Mouse (Mus musculus) layer of hippocampus, postnatal 10 days (tissue): ENCODE results near the gene Mto1. TPM values are rescaled to one million over a fixed set of nuclear protein-coding genes. Genes with fewer than 3 reads are reported as not detected.
"Not testable (repeated sequence)": the region's sequence is repeated elsewhere in the genome, so short reads cannot be mapped to it uniquely, and the experiment has no call there.

Experiments used
- DNase-seq, 2 experiments: peaks; one replicate each; pipeline ENCODE4 v3.0.0; 2021; ENCODE audit warnings: low spot score in 2 of 2
- total RNA-seq, 2 experiments: library from RNA; stranded (reverse); gene quantifications; 2 replicates each; pipeline ENCODE4 v1.2.3; 2021

The Mto1 gene
- total RNA-seq, 2 experiments from 2014 or later: 20.4 to 22.9 TPM

- DNase-seq: no peak
Measured at GRCm38 (mm10) chr9:78475383-78475780, 27.4 kb downstream of the Mto1 start.

GRCm38 (mm10) chr9:78475873-78476272 lies 27.9 kb downstream of the Mto1 start:
- DNase-seq: no peak

DNA sequence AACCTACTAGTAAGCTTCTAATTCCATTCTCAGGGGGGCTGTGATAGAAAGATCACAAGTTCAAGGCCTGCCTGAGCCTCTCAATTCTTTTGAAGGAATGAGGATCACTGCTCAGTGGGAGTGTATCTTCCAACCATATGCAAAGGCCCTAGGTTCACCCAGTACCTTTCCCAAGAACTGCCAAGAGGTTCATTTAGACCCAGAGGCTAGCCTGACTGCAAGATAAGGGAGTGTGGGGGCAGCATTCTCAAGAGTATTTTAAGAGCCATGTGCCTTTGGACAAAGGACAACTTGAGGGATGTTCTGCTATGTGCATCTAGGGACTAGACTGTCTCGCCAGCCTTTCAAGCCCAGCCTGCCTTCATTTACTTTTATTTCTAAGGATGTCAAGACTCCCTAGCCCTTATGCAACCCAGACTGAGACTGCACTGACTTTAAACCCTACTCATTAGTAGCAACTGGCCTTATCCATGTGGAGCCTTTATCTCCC lies 28.6 kb downstream of the Mto1 start:
- DNase-seq: no peak

DNA sequence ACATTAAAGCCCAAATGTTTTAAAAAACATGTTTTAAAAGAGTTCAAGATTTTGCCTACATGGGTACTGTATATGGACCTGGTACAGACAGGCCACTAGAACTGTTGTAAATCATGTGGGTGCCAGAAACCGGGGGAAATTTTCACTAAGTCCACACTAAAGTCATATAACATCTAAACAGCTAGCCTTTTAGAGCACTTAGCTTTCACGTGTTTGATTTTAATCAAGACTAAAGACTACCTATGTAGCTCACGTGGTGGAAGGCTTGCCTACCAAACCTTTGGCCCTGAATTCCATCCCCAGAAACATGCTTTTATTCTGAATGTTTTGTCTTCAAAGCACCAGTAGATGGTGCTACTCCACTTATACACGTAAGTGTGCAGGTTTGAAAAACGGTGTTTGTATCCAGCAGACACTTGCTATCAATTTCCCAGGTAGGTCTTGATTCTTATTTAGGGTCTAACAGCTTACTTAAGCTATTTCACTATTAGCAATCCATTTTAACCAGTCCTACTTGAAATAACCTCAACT lies 29.1 kb downstream of the Mto1 start:
- no peak for DNase-seq

DNA sequence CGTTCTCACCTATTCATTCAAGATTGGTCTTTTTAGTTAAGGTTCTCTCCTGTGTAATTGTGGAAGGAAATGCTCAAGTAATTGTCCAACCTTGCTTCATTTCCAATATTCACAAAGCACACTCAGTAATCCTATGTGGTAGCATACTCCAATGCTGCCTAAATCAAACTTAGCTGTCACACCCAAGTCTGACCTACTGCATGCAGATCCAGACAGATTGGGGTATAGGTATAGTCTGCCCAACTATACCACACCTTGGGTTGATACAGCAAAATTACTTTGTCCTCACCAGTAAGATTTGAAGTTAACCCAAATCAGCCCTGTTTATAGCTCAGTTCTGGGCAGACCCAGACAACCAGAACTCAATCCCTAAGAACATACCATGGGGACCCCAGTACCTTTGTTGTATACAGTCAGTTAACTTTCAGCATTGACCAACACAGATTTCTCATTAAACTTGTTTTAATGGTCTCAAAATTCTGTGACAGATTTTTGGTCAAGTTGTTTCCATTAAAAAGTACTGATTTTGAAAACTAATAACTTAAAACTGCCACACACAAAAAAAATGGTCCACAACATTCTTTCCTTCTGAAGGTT lies 30.1 kb downstream of the Mto1 start:
- not testable (repeated sequence) for DNase-seq

DNA sequence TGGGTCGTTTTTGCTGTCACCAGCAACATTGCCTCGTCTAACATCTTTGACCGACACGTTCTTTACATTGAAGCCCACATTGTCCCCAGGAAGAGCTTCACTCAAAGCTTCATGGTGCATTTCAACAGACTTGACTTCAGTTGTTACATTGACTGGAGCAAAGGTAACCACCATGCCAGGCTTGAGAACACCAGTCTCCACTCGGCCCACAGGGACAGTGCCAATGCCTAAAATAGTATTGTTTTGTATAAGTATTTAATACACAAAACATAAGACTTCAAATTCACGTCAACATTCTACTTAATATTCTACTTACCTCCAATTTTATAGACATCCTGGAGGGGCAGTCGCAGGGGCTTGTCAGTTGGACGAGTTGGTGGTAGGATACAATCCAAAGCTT lies 31.3 kb downstream of the Mto1 start:
- DNase-seq: not testable (repeated sequence)

DNA sequence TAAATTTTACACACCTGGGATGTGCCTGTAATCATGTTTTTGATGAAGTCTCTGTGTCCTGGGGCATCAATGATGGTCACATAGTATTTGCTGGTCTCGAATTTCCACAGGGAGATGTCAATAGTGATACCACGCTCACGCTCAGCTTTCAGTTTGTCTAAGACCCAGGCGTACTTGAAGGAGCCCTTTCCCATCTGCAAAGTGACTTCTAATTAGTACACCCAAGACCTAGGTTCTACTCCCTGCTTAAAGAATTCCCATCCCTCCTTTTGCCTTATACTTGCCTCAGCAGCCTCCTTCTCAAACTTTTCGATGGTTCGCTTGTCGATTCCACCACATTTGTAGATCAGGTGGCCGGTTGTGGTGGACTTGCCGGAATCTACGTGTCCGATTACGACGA lies 32.2 kb downstream of the Mto1 start:
- not testable (repeated sequence) for DNase-seq

- peak; percentile 74 to 81 for DNase-seq
Measured at GRCm38 (mm10) chr9:78480706-78481358, 32.8 kb downstream of the Mto1 start.

DNA sequence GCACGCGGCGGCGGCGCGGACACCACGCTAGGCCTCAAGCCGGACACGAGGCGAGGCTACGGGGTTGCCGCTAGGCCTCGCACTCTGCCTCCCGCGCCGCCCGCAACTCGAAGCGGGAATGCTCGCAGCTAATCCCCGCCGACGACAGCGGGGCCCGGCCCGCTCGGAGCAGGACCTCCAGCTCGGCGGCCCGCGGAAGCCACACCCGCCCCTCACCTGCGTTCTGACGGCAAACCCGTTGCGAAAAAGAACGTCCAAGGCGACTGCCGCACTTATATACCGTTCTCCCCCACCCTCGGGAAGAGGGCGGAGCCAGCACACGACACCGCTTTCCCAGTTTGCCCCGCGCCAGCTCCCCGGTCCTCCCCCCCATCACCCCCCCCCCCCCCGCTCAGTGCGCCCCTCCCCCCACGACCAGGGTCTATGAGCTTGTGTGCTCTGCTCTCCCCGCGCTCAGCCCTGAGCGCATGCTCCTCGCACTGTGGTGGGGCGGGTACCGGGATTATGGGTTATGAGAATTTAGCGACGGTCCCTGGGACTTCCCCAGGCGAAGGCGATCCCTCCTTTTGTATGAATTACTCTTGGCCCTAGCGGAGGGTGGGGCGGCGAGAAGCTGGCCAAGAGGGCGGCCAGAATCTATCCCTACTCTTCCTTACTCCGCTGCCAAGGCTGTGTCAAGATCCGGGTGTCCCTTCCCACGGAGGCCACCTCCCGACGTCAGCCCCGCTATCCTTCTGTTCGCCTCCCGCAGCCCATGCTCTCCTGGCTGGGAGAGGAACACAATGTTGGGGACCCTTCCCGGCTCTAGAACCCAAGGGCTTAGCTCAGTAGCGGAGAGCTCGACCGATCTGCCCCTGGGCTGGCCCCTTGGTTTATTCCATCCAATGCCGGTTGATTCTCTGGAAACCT lies 33.7 kb downstream of the Mto1 start:
- peak; percentile 96 for DNase-seq

DNA sequence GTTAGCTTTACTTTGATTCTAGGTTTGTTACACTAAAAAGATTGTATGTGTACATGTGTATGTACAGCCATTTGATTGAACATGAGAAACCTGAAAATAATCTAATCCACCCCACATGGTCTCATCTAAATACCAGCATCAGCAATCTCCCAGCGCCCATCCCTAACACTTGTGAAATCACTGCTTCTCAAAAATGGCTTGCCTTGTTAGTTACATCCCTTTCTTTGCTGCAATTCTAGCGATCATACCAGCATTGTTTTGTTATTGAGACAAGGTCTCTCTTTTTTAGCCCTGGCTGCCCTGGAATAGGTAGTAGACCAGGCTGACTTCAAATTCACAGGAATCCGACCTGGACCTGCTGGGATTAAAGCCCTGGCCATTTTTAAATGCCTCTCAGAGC lies 34.4 kb downstream of the Mto1 start:
- DNase-seq: no peak

- DNase-seq: no peak
Measured at GRCm38 (mm10) chr9:78484660-78485059, 36.7 kb downstream of the Mto1 start.

DNA sequence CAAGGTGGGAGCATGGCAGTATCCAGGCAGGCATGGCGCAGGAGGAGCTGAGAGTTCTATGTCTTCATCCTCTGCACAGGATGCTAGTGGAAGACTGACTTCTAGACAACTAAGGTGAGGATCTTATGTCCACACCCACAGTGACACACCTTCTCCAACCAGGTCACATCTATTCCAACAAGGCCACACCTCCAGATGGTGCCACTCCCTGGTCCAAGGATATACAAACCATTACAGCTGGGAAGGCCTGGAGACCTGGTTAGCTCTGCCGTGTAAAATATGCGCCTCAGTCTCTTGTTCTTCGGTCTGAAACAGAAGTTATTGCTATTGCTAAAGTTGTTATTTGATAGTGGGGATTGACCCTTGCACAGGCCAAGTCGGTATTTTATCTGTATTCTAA lies 40.0 kb downstream of the Mto1 start:
- not testable (repeated sequence) for DNase-seq

- DNase-seq: peak in 1 of 2 experiments; percentile 62
Measured at GRCm38 (mm10) chr9:78488890-78489420, 40.9 kb downstream of the Mto1 start, which contains the start of gene Eef1a1. Gene Eef1a1, minus strand, starts transcription at chr9:78489151.

- DNase-seq: no peak
Measured at GRCm38 (mm10) chr9:78491169-78491568, 43.2 kb downstream of the Mto1 start.

DNA sequence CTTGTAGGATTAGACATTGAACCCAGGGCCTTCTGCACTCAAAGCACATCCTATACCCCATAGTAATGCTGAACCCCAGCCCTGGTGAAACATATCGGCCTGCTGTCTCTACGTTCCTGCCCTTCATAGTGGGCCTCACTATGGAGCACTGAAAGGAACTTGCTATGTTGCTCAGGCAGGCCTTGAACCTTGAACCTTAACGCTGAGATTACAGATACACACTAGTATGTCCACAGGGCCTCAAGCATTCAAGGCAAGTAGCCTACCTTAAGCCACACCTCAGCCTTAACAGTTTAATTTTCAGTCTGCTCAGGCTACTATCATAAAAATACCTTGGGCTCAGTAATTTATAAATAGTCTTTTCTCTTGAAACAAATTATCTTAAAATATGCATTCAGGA lies 44.2 kb downstream of the Mto1 start:
- no peak for DNase-seq

- DNase-seq: no peak
Measured at GRCm38 (mm10) chr9:78493171-78493570, 45.2 kb downstream of the Mto1 start.

DNA sequence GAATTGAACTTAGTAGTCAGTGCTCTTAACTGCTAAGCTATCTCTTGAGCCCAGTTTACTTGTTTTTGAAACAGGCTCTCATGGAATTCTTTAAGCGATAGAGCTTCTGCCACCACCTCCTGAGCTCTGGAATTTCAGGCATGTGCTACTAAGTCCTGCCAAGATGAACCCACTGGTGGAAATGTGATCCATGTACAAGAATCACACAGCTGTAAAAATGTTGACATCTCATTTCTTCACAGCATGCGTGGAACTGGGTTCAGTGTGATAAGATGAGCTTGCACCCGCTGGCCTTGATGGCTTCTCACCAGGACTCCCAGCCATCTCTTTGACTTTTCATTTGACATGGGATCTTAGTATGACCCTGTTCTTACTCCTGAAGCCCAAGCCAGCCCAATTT lies 52.4 kb downstream of the Mto1 start:
- no peak for DNase-seq

DNA sequence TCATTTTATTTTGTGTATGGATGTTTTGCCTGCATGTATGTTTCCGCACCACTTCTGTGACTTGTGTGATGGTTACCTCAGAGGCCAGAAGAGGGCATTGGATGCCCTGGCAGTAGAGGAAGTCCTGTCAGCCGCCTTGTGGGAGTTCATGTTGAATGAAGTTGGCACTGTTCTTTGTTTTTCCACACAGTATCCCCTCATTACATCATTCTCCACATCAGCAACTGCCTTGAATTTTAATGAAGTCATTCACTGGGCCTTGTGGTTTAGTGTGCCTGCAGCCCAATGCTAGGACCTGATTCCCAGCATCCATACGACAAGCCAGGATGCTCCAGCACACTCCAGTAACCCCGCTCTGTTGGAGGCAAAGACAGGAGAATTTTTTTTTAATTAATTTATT lies 53.3 kb downstream of the Mto1 start:
- DNase-seq: no peak

DNA sequence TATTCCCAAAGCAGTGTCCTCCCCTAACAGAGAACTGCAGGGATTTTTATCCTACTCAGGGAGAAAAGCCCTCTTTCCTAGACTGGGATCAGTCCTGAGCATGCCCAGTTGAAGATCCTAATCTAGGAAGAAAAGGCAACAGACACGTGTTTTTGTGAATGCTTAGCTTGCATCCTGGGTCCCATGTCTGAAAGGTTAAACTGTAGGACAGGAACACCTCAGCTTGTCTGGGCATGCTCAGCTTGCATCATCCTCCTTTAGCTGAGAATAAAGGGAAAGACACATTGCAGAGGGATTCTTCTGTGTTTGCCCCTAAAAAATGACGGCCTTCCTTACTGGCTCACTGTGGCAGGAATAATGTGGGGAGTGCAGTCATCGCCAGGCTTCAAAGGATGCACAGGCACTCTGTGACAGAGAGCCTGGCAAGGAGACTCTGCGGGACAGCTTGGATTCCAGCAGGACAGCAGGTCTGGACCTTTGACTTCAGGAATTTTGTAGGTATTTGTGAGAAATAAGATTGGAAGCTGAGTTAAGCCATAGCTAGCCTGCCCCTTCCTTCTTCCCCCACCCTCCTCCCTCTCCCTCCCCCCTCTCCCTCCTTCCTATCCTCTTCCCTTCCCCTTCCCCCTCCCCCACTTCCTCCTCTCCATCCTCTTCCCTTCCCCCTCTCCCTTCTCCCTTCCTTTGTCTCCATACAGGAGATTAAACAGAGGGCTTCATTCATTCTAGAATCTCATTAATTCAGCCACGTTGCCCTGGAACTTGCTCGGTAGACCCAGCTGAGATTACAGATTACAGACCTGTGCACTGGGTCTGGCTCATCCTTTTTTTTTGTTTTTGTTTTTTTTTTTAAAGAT lies 55.4 kb downstream of the Mto1 start:
- DNase-seq: no peak

DNA sequence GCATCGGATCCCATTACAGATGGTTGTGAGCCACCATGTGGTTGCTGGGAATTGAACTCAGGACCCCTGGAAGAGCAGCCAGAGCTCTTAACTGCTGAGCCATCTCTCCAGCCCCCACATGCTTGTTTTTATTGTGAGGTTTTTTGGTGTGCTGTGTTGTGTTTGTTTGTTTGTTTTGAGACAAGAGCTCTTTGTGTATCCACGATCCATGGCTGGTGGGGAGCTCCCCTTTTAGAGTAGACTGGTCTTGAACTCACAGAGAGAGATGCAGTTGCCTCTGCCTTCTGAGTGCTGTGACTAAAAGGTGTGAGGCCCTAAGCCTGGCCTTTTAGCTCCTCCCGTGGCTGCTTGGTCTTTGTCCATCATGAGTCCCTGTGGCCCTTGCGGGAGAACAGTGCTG lies 56.1 kb downstream of the Mto1 start:
- no peak for DNase-seq
